Mouse (Mus musculus) erythroblast, embryonic 14.5 days (primary cell): ENCODE data around the gene Ece1.

Experiments
- GATA1 ChIP-seq: IDR thresholded peaks from 2 replicates; pipeline ENCODE4 v1.6.1; 2012; ENCODE audit warnings: low read length, inconsistent platforms, mixed read lengths
- TAL1 ChIP-seq: IDR thresholded peaks from 3 replicates; pipeline ENCODE4 v1.6.1; 2012; ENCODE audit warnings: low read length, inconsistent platforms, mixed read lengths

DNA sequence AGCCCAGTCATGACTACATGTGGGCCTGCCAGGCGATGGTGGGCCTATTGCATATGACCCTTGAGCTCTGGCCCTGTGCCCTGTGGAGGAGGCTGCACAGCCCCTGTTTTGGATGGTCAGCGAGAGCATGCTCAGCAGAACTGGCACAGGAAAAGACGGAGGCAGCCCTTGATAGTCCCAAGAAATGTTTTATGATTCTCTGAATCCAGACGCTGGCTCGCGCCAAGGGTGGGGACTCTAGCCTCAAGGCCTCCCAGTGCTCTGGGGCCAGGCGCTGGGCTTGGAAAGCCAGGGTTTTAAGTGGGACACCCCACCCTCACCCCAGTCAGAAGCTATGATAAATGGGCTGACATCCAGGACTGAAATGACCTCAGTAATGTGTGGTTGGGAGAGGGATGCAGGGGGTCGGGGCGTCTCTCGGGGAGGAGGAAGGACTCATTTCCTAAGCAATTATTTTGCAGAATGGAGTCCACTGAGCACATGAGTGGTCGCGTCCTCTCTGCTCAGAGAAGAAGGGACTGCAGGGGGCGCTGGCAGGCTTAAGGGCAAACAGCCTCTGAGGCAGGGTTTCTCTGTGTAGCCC is 5.7 kb downstream of the Ece1 start:
- no peak for TF ChIP-seq GATA1
- no peak for TF ChIP-seq TAL1
